Mouse (Mus musculus) olfactory bulb, adult 2 months (tissue): Measurements from ENCODE around the gene Banp. TPM values are rescaled to one million over a fixed set of nuclear protein-coding genes. Genes with fewer than 3 reads are reported as not detected.

Experiments used
- H3K27ac ChIP-seq: fragments of 200-500 bp; 2 replicates; pipeline ENCODE4 v1.5.1; 2012; ENCODE audit warnings: low read depth, low read length; ENCODE audit not compliant: insufficient read depth
- H3K4me1 ChIP-seq: fragments of 200-500 bp; 2 replicates; pipeline ENCODE4 v1.6.1; 2012; ENCODE audit warnings: low read length; ENCODE audit not compliant: control insufficient read depth, insufficient read depth
- H3K4me3 ChIP-seq: fragments of 200-500 bp; 2 replicates; pipeline ENCODE4 v1.5.1; 2012; ENCODE audit warnings: mild to moderate bottlenecking, low read depth, low read length, moderate library complexity; ENCODE audit not compliant: insufficient read depth
- CTCF ChIP-seq: fragments of 200-500 bp; IDR thresholded peaks from 2 replicates; pipeline ENCODE4 v1.5.1; 2012; ENCODE audit warnings: low read depth, mild to moderate bottlenecking, low read length, moderate library complexity; ENCODE audit not compliant: insufficient read depth
- POLR2A ChIP-seq: fragments of 200-500 bp; IDR thresholded peaks from 2 replicates; pipeline ENCODE4 v1.6.1; 2012; ENCODE audit warnings: mild to moderate bottlenecking, low read depth, low read length, moderate library complexity; ENCODE audit not compliant: insufficient read depth
- WGBS: fragments of 180-500 bp; shearing (Covaris S2); methylation state at CpG from one replicate; pipeline ENCODE4 v1.1.7; 2018; 5-methylcytosine and 5-hydroxymethylcytosine counted together
- polyA plus RNA-seq: library from polyadenylated mRNA; stranded (reverse); fragments of >200 nt; gene quantifications from 2 replicates; pipeline ENCODE4 v1.2.4, GENCODE M21; 2012; ENCODE audit warnings: low replicate concordance; ENCODE audit not compliant: missing spikeins, insufficient read depth, insufficient read length

Gene Banp
- polyA plus RNA-seq, 1 experiment = not detected

- no peak overlapping the region for H3K27ac ChIP-seq
- TF ChIP-seq POLR2A (no peak), CTCF (no peak)
- WGBS = 76% methylated on average over 4 of the region's 4 CpGs
- H3K4me1 ChIP-seq = peaks cover 22% of the 10 kb centered on the region
- H3K4me3 ChIP-seq = no peak overlapping the region
Measured at GRCm38 (mm10) chr8:121968542-121968941, 19.0 kb downstream of the Banp start.

GRCm38 (mm10) chr8:121970225-121970624 lies 20.7 kb downstream of the Banp start:
- H3K4me3 ChIP-seq = no peak overlapping the region
- no peak overlapping the region for H3K27ac ChIP-seq
- H3K4me1 ChIP-seq = peaks cover 22% of the 10 kb centered on the region
- no peak for TF ChIP-seq POLR2A
- no peak for TF ChIP-seq CTCF
- WGBS = 88% methylated on average over 8 of the region's 8 CpGs

GRCm38 (mm10) chr8:121971488-121972058 lies 22.0 kb downstream of the Banp start:
- no peak overlapping the region for H3K27ac ChIP-seq
- no peak for TF ChIP-seq POLR2A
- no peak for TF ChIP-seq CTCF
- no peak overlapping the region for H3K4me3 ChIP-seq
- H3K4me1 ChIP-seq = peaks cover 16% of the 10 kb centered on the region
- 79% methylated on average over 17 of the region's 17 CpGs for WGBS

GRCm38 (mm10) chr8:121973906-121974305 lies 24.4 kb downstream of the Banp start:
- no peak overlapping the region for H3K27ac ChIP-seq
- H3K4me3 ChIP-seq = no peak overlapping the region
- TF ChIP-seq CTCF = no peak
- WGBS = 96% methylated on average over 28 of the region's 28 CpGs
- peaks cover 3% of the 10 kb centered on the region for H3K4me1 ChIP-seq

- no peak for TF ChIP-seq POLR2A
- H3K27ac ChIP-seq = no peak overlapping the region
- WGBS = 62% methylated on average over 8 of the region's 8 CpGs
- H3K4me3 ChIP-seq = no peak overlapping the region
- peaks cover 3% of the 10 kb centered on the region for H3K4me1 ChIP-seq
Measured at GRCm38 (mm10) chr8:121977819-121978590, 28.5 kb downstream of the Banp start.

- H3K4me3 ChIP-seq = no peak overlapping the region
- peaks cover 3% of the 10 kb centered on the region for H3K4me1 ChIP-seq
- no peak overlapping the region for H3K27ac ChIP-seq
- 90% methylated on average over 13 of the region's 13 CpGs for WGBS
- TF ChIP-seq CTCF (no peak), POLR2A (no peak)
Measured at GRCm38 (mm10) chr8:121978670-121979069, 29.1 kb downstream of the Banp start.

GRCm38 (mm10) chr8:121980792-121981519 lies 31.4 kb downstream of the Banp start:
- H3K4me1 ChIP-seq = peaks cover 3% of the 10 kb centered on the region
- no peak overlapping the region for H3K27ac ChIP-seq
- TF ChIP-seq POLR2A (no peak), CTCF (no peak)
- 83% methylated on average over 11 of the region's 11 CpGs for WGBS
- H3K4me3 ChIP-seq = no peak overlapping the region

- Histone ChIP-seq H3K4me1 (peaks cover 3% of the 10 kb centered on the region), H3K4me3 (no peak overlapping the region), H3K27ac (no peak overlapping the region)
- TF ChIP-seq CTCF = no peak
- WGBS = 45% methylated on average over 7 of the region's 7 CpGs
Measured at GRCm38 (mm10) chr8:121981520-121981895, 32.0 kb downstream of the Banp start.

- Histone ChIP-seq H3K27ac (no peak overlapping the region), H3K4me1 (peaks cover 11% of the 10 kb centered on the region), H3K4me3 (no peak overlapping the region)
- TF ChIP-seq CTCF (no peak), POLR2A (no peak)
- 96% methylated on average over 3 of the region's 3 CpGs for WGBS
Measured at GRCm38 (mm10) chr8:121985673-121986072, 36.1 kb downstream of the Banp start.

GRCm38 (mm10) chr8:121987892-121988291 lies 38.3 kb downstream of the Banp start:
- Histone ChIP-seq H3K27ac (no peak overlapping the region), H3K4me1 (peaks cover 9% of the 10 kb centered on the region), H3K4me3 (no peak overlapping the region)
- no peak for TF ChIP-seq POLR2A
- TF ChIP-seq CTCF = no peak
- WGBS = 95% methylated on average over 5 of the region's 5 CpGs
